Mouse (Mus musculus) forelimb bud, embryonic 11.5 days (tissue): ENCODE measurements around the gene Kcnk13.
"Not testable (repeated sequence)": the region's sequence is repeated elsewhere in the genome, so short reads cannot be mapped to it uniquely, and the experiment has no call there.

Experiments used
- DNase-seq: peaks from one replicate; pipeline ENCODE4 v3.0.0-alpha.2; 2012; ENCODE audit warnings: low read depth, low spot score

Kcnk13 gene

GRCm38 (mm10) chr12:99965203-99966115 is 1.2 kb downstream of the Kcnk13 start:
- DNase-seq = no peak

- no peak for DNase-seq
Observed at GRCm38 (mm10) chr12:99966116-99966770, 1.9 kb downstream of the Kcnk13 start.

DNA sequence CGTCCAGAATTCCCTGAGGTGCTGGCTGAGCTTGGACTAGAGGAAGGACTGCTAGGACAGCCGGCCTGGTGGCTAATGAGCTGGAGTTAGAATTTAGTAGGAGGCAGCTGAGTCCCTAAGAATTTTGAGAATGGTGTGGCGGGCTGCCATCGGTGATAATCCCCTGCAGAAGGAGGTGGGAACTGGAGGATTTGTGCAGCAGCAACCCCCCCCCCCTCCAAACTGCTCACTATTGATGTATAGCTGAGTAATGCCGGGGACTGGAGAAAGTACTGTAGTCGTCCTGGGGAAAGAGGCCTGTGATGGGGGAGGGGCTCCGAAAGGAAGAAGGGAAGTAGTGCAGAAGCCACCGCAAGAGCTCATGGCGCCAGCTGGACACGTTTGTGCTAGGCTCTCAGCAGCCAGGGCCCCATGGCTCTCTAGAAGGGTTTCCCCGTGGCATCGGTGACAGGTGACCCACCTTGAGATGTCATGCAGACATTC is 2.6 kb downstream of the Kcnk13 start:
- no peak for DNase-seq

- DNase-seq = no peak
Observed at GRCm38 (mm10) chr12:99969906-99970305, 5.6 kb downstream of the Kcnk13 start.

DNA sequence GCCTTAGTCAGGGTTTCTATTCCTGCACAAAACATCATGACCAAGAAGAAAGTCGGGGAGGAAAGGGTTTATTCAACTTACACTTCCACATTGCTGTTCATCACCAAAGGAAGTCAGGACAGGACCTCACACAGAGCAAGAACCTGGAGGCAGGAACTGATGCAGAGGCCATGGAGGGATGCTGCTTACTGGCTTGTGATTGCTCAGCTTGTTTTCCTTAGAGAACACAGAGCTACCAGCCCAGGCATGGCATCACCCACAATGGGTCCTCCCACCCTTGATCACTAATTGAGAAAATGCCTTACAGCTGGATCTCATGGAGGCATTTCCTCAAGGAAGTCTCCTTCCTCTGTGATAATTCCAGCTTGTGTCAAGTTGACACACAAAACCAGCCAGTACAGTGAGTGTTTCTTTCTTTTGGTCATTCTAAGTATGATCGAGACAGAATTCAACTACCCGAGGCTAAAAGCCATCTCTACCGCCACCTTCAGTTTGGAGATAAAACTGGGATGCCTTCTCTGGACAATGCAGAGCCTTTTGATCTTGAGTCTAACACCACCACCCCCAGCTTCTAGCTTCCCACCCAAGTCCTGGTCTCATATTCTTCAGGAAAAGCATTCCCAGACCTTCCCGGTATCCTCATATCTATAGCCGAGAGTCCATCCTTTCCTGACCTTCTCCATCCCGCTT is 7.1 kb downstream of the Kcnk13 start:
- DNase-seq = not testable (repeated sequence)

- no peak for DNase-seq
Observed at GRCm38 (mm10) chr12:99972825-99973224, 8.5 kb downstream of the Kcnk13 start.

- DNase-seq = no peak
Observed at GRCm38 (mm10) chr12:99973659-99974058, 9.4 kb downstream of the Kcnk13 start.

- DNase-seq = no peak
Observed at GRCm38 (mm10) chr12:99979541-99979940, 15.2 kb downstream of the Kcnk13 start.

GRCm38 (mm10) chr12:99986797-99987196 is 22.5 kb downstream of the Kcnk13 start:
- DNase-seq = no peak

- DNase-seq = no peak
Observed at GRCm38 (mm10) chr12:99988144-99988543, 23.8 kb downstream of the Kcnk13 start.

DNA sequence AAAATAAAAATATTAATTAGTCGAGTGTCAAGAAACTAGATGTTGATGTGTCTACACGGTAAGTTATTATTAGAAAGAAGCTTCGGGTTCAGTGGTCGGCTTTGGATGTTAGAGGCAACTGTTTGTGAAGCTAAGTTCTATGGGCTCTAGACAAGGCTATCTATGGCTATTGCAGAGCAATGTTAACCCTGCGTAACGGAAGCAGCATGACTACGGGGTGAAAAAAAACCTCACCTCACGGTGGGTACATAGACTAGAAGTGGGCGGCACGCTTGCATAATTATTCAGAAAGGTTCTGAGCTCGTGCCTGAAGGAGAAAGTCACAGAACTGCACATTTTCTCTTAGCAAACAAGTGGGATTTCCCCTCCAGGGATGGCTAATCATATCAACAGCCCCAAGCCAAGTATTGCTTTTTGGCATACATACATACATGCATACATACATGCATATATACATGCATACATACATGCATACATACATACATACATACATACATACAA is 28.1 kb downstream of the Kcnk13 start:
- DNase-seq = no peak

DNA sequence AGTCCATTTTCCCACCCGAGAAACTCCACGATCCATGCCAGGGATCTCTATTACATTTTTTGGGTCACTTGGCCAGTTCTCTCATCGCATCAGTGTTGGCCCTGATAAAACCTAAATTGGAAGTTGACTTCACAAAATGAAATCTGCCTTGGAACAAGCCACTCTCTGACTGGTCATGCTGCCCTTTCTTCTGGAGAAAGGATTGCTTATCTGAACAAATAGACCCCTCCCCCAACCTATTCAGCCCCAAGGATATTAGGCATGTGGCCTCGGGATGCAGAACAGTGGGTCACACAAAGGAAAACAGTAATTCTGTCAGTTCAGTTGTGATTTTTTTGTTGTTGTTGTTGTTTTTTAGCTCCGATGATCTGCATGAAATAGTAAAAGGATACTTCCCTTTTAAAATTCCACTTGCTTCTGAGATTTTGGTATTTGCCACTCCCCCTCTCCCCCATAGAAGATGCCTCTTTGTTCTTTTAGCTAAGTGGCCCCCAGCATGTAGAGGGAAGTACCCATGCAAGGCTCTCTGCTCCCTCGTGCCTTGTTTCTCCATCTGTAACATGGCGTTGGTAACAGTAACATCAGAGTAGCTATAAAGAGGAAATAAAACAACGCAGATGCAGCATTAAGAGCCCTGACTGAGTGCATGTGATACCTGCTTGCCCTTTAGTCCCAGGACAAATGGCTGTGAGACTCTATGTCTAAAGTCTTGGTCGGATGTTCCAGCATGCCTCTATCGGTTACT is 29.0 kb downstream of the Kcnk13 start:
- no peak for DNase-seq

DNA sequence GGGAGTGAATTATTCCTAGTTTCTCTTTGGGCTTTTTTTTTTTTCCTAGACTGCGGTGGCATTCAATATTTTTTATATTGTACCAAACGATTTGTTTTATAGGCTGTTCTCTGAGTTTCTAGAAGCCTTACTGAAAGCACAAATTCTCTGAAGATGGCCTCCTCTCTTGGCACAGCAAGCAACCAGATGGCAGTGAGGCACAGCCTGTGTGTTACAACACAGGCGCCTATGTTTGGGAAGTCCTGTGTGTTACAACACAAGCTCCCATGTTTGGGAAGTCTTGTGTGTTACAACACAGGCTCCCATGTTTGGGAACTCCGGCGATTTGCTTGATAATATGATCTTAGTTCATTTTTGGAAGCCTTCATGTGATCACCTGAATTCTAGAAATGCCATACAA is 31.7 kb downstream of the Kcnk13 start:
- no peak for DNase-seq

DNA sequence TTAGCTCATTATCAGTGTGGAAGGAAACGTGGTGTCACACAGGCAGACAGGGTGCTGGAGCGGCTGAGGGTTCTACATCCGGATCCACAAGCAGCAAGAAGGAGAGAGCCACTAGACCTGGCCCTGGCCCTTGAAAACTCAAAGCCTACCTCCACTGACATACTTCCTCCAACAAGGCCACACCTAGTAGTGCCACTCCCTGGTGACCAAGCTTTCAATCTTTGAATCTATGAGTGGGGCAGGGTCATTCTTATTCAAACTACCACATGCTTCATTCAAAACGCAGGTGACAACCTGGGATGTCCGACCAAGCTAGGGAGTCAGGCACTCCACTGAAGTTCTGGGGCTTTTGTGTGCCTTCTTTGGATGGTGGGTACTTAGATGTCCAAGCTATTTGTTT is 35.4 kb downstream of the Kcnk13 start:
- DNase-seq = no peak

GRCm38 (mm10) chr12:100000381-100000780 is 36.1 kb downstream of the Kcnk13 start:
- DNase-seq = no peak

DNA sequence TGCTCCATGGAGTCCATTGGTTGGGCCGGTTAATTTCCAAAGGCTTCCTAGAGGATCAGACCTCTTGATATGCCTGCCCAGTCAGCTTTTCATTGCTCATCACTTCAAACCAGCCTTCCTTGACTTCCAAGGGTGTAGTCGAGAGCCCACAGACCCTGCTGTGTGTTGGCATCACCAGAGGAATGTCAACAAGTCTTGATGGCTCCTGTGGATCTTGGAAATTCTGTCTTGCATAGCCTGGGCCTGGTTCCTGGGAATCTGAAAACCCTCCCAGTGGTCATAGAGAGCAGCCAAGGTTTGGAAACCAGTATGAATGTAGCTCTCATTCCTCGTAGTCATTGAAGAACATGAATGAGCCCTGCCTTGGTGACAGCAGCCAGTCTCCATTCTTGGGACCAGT is 36.9 kb downstream of the Kcnk13 start:
- DNase-seq = no peak

DNA sequence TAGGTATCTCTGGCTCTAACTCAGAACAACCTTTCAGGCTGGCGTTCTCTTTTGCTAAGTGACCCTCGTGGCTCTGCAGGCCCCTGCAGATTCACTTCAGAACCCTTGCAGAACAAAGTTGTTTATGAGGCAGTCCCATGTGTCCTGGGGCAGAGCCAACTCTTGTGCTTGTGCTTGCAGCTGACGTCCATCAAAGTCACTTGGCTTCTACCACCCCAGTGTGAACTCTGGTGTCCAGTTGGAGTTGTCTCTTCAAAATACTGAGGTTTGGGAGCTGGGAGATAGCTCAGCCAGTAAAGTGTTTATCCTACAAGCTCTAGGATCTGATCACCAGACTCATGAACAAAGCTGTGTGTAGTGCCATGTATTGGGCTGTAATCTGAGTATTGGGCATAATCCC is 37.6 kb downstream of the Kcnk13 start:
- DNase-seq = no peak

DNA sequence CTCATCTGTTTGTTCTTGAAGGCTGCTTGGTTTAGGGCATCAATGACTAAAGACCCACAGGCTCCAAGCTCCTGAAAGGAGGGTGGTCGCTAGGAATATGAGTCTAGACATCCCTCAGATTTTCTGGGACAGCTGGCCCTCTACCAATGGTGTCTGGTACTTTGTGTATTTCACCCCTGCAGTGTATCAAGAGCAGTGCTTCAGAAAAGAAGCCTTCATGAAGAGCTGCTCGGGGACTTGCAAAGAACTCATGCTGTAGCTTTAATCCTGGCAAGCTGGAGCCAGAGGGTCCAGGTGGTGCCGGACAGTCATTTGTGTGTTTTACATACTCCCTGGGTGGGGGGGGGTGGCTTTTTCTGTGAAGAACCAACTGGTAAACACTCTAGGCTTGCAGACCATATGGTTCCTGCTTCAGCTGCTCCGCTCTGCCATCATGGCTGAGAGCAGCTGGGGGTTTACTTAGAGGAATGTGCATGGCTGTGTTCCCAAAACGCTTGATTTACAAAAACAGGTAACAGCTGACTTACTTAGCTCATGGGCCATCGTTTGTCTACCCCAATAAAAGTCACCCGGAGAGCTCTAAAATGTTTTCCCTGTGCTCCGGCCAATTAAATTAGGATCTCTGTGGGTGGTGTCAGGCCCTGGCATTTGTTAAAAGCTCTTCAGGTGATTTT is 38.8 kb downstream of the Kcnk13 start:
- DNase-seq = peak; percentile 75

DNA sequence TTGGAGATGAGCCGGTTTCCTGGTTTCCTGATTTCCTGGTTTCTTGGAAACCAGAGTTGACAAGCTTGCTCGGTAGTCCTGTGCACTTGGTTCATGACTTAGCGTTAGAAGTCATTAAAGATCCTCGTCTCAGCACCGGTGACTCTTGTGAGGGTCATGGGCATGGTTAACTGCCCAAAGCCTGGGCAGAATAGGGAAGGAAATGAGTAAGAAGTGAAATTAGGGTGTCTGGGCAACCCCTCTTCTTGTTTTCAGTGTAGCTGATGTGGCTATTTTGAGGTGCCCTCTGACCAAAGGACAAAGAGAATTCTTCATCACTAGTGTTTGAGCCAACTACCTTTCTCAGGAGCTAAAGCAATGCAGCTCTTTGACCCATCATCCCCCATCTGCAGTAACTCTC is 41.0 kb downstream of the Kcnk13 start:
- no peak for DNase-seq

GRCm38 (mm10) chr12:100006681-100007080 is 42.4 kb downstream of the Kcnk13 start:
- DNase-seq = no peak

- DNase-seq = no peak
Observed at GRCm38 (mm10) chr12:100012839-100013238, 48.5 kb downstream of the Kcnk13 start.
